In genomic region chr9:72812594-72813570, GRCm38 (mm10) we compare ENCODE assay signal across 11 mouse cellular contexts. TPM values are rescaled to one million over a fixed set of nuclear protein-coding genes. Genes with fewer than 3 reads are reported as not detected.
DNase-seq lines count a peak whose midpoint lies in the region; ATAC-seq and TF ChIP-seq lines count a peak whose summit lies in the region.
"Had no signal": no experiment of that assay in that cellular context is flagged by ENCODE, and none has a peak within 500 bp of the region (broad histone marks: within the 10 kb centered on the region; RNA-seq: fewer than 3 reads in every experiment).

No protein-coding gene starts in this region.

- no peak for TF ChIP-seq CTCF in intestine, postnatal 0 days (IDR thresholded peaks at IDR 0.05; ENCODE audit: low read depth)

- H3K4me3 ChIP-seq in intestine, embryonic 14.5 days (ENCODE audit: low read depth, low read length) = no peak overlapping the region
- no peak overlapping the region for H3K4me3 ChIP-seq in intestine, postnatal 0 days (ENCODE audit: low read depth, low read length)
- H3K4me3 ChIP-seq in midbrain, embryonic 14.5 days (replicated peaks; ENCODE audit: low read depth, low read length) = no peak overlapping the region
- H3K4me3 ChIP-seq: heart, adult 2 months; stomach, embryonic 15.5 days had no signal

- no peaks in the 10 kb centered on the region for H3K36me3 ChIP-seq in intestine, embryonic 14.5 days (ENCODE audit: control insufficient read depth, insufficient read depth, low read length)
- no peaks in the 10 kb centered on the region for H3K36me3 ChIP-seq in intestine, postnatal 0 days (ENCODE audit: control insufficient read depth, insufficient read depth)
- H3K36me3 ChIP-seq in midbrain, embryonic 14.5 days (ENCODE audit: control insufficient read depth, insufficient read depth, low read length) = no peaks in the 10 kb centered on the region
- H3K36me3 ChIP-seq: stomach, embryonic 15.5 days had no signal

- no peaks in the 10 kb centered on the region for H3K27me3 ChIP-seq in intestine, embryonic 14.5 days (replicated peaks; ENCODE audit: control insufficient read depth, insufficient read depth, low read length)
- no peaks in the 10 kb centered on the region; the same call in 1 of the 2 replicates for H3K27me3 ChIP-seq in intestine, postnatal 0 days (replicated peaks; ENCODE audit: control insufficient read depth, insufficient read depth, low read length)
- H3K27me3 ChIP-seq in midbrain, embryonic 14.5 days (ENCODE audit: control insufficient read depth, insufficient read depth, low read length) = peaks cover 9% of the 10 kb centered on the region; the same call in 1 of the 2 replicates

- WGBS in intestine, embryonic 14.5 days = 23% methylated on average over 18 of the region's 18 CpGs
- WGBS in intestine, postnatal 0 days = 33% methylated on average over 18 of the region's 18 CpGs
- 17% methylated on average over 18 of the region's 18 CpGs for WGBS in midbrain, embryonic 14.5 days

- H3K9ac ChIP-seq in intestine, embryonic 14.5 days (ENCODE audit: low read length) = no peak overlapping the region
- H3K9ac ChIP-seq in intestine, postnatal 0 days (ENCODE audit: low read depth, low read length) = no peak overlapping the region
- H3K9ac ChIP-seq in midbrain, embryonic 14.5 days (replicated peaks; ENCODE audit: low read length) = no peak overlapping the region
- H3K9ac ChIP-seq: stomach, embryonic 15.5 days had no signal

- ATAC-seq in intestine, embryonic 14.5 days (replicated peaks; ENCODE audit: low FRiP score, low TSS enrichment, low read depth) = no peak
- no peak for ATAC-seq in intestine, postnatal 0 days
- ATAC-seq in midbrain, embryonic 14.5 days (ENCODE audit: low FRiP score, low TSS enrichment) = no peak

- no peak overlapping the region for H3K27ac ChIP-seq in intestine, embryonic 14.5 days (ENCODE audit: low read depth)
- H3K27ac ChIP-seq in intestine, postnatal 0 days (ENCODE audit: low read depth, low read length) = no peak overlapping the region
- no peak overlapping the region for H3K27ac ChIP-seq in midbrain, embryonic 14.5 days (replicated peaks; ENCODE audit: low read depth, low read length)
- H3K27ac ChIP-seq: heart, adult 2 months; macrophage; stomach, embryonic 15.5 days had no signal

- no peaks in the 10 kb centered on the region for H3K9me3 ChIP-seq in intestine, embryonic 14.5 days (ENCODE audit: control insufficient read depth, low read length)
- no peaks in the 10 kb centered on the region for H3K9me3 ChIP-seq in intestine, postnatal 0 days (ENCODE audit: control insufficient read depth)
- H3K9me3 ChIP-seq in midbrain, embryonic 14.5 days (ENCODE audit: control insufficient read depth, low read length) = no peaks in the 10 kb centered on the region
- H3K9me3 ChIP-seq: stomach, embryonic 15.5 days had no signal

- H3K4me2 ChIP-seq in intestine, embryonic 14.5 days (ENCODE audit: low read length) = peak overlapping the region; percentile 14; the same call in 1 of the 2 replicates
- H3K4me2 ChIP-seq in intestine, postnatal 0 days (replicated peaks; ENCODE audit: low read depth) = no peak overlapping the region
- peak overlapping the region; percentile 22; the same call in 1 of the 2 replicates for H3K4me2 ChIP-seq in midbrain, embryonic 14.5 days (ENCODE audit: low read length)
- H3K4me2 ChIP-seq: stomach, embryonic 15.5 days had no signal

- no peak for DNase-seq in intestine, embryonic 14.5 days (ENCODE audit: low spot score)
- peak; percentile 79 for DNase-seq in ZHBTc4 (ENCODE audit: low read depth, low spot score)
- DNase-seq in kidney, adult 18-20 months = peak; percentile 18
- DNase-seq in midbrain, embryonic 14.5 days = no peak
- no peak for DNase-seq in ovary, adult 18-20 months (ENCODE audit: low spot score)
- DNase-seq in left cerebral cortex, adult 8-10 months (ENCODE audit: low spot score in 2 of 2) = no peak
- DNase-seq in layer of hippocampus, adult 9-10 months (ENCODE audit: low spot score) = no peak

- H3K4me1 ChIP-seq in intestine, embryonic 14.5 days (replicated peaks; ENCODE audit: control insufficient read depth, insufficient read depth, low read length) = peaks cover 18% of the 10 kb centered on the region
- H3K4me1 ChIP-seq in intestine, postnatal 0 days (replicated peaks; ENCODE audit: control insufficient read depth, insufficient read depth, low read length) = no peaks in the 10 kb centered on the region
- H3K4me1 ChIP-seq in midbrain, embryonic 14.5 days (ENCODE audit: control insufficient read depth, insufficient read depth, low read length) = peaks cover 8% of the 10 kb centered on the region; the same call in 1 of the 2 replicates

RNA-seq across cellular contexts. Expression of gene Prtg, which starts 6.2 kb away (rescaled TPM):
- polyA plus RNA-seq in intestine, embryonic 14.5 days (2014; fragmentation: Nextera tagmentation; extraction: Ambion mirVana) = 0.84 and 1.1 TPM in 2 replicates
- 0.17 and 0.21 TPM in 2 replicates for polyA plus RNA-seq in intestine, postnatal 0 days (2015; fragmentation: Nextera tagmentation; extraction: Ambion mirVana)
- polyA plus RNA-seq in midbrain, embryonic 14.5 days (2014; fragmentation: Nextera tagmentation; extraction: Ambion mirVana) = 0.30 and 0.54 TPM in 2 replicates
- 1 to 10 TPM; 1.7 to 2.6 (median 1.9) TPM for total RNA-seq in left cerebral cortex, adult 8-10 months (2022)
- polyA plus RNA-seq: macrophage had no signal

Comparison
In these comparisons a context has a peak if more than half of its experiments do, and no peak if none do; other contexts are left out.
1. DNase-seq: peak in ZHBTc4 (single experiment) and kidney, adult 18-20 months (single experiment); none in intestine, embryonic 14.5 days (single experiment), midbrain, embryonic 14.5 days (single experiment), ovary, adult 18-20 months (single experiment), left cerebral cortex, adult 8-10 months (0 of 2) and layer of hippocampus, adult 9-10 months (single experiment).